Comparison of ENCODE assay signal across 38 mouse cellular contexts in the genomic region with DNA sequence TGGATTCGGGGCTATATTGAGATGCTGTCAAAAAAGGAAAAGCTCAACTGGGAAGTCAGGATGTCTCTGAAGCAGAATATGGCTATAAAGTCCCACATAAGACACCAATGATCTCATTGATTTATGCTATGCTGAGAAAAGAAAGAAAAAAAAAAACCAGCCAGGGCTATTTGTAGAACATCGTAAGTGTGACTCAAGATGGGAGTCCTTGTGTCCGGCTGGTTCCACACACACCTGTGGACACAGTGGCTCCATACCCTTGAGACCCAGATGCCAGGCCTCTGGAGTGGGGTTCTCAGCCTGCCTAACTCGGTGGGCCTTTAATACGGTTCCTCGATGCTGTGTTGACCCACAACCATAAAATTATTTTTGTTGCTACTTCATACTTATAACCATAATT. TPM values are rescaled to one million over a fixed set of nuclear protein-coding genes. Genes with fewer than 3 reads are reported as not detected.
"Had no signal": no experiment of that assay in that cellular context is flagged by ENCODE, and none has a peak within 500 bp of the region (broad histone marks: within the 10 kb centered on the region; RNA-seq: fewer than 3 reads in every experiment).

No protein-coding gene starts in this region.

- H3K27ac ChIP-seq: left cerebral cortex, adult 2 months; limb, embryonic 10.5 days; limb, embryonic 12.5 days; limb, embryonic 13.5 days; limb, embryonic 15.5 days; liver, embryonic 12.5 days; liver, embryonic 13.5 days; liver, embryonic 14.5 days; liver, embryonic 15.5 days; lung, embryonic 15.5 days; macrophage; midbrain, embryonic 10.5 days; midbrain, embryonic 12.5 days; midbrain, embryonic 13.5 days; midbrain, embryonic 15.5 days had no signal

- H3K4me2 ChIP-seq: limb, embryonic 12.5 days; limb, embryonic 13.5 days; limb, embryonic 15.5 days; liver, embryonic 11.5 days; liver, embryonic 12.5 days; liver, embryonic 13.5 days; liver, embryonic 15.5 days; lung, embryonic 14.5 days; lung, embryonic 15.5 days; midbrain, embryonic 11.5 days; midbrain, embryonic 12.5 days; midbrain, embryonic 13.5 days; midbrain, embryonic 15.5 days had no signal

- H3K4me1 ChIP-seq: liver, embryonic 12.5 days; liver, embryonic 15.5 days had no signal

- H3K9ac ChIP-seq: limb, embryonic 12.5 days; limb, embryonic 13.5 days; limb, embryonic 15.5 days; liver, embryonic 12.5 days; liver, embryonic 13.5 days; liver, embryonic 14.5 days; liver, embryonic 15.5 days; liver, postnatal 0 days; lung, embryonic 14.5 days; lung, embryonic 15.5 days; midbrain, embryonic 12.5 days; midbrain, embryonic 13.5 days; midbrain, embryonic 15.5 days had no signal

- DNase-seq: left cerebral cortex, postnatal 4 days; liver; liver, embryonic 13.5 days; liver, postnatal 0 days; lung, adult 18-20 months; lung, adult 2 months; lung, embryonic 14.5 days; lung, postnatal 10 days; lung, postnatal 14 days; lung, postnatal 36 days; lung, postnatal 4 days; midbrain, embryonic 14.5 days had no signal

- H3K9me3 ChIP-seq: limb, embryonic 10.5 days; limb, embryonic 12.5 days; limb, embryonic 13.5 days; limb, embryonic 15.5 days; liver, embryonic 12.5 days; liver, embryonic 13.5 days; liver, embryonic 15.5 days; lung, embryonic 15.5 days; megakaryocyte, embryonic 14.5 days; midbrain, embryonic 10.5 days; midbrain, embryonic 12.5 days; midbrain, embryonic 13.5 days; midbrain, embryonic 15.5 days had no signal

- H3K36me3 ChIP-seq: limb, embryonic 10.5 days; limb, embryonic 12.5 days; limb, embryonic 13.5 days; limb, embryonic 15.5 days; liver, embryonic 12.5 days; liver, embryonic 13.5 days; liver, embryonic 15.5 days; lung, embryonic 15.5 days; midbrain, embryonic 10.5 days; midbrain, embryonic 12.5 days; midbrain, embryonic 13.5 days; midbrain, embryonic 15.5 days had no signal

- H3K27me3 ChIP-seq: limb, embryonic 12.5 days; limb, embryonic 13.5 days; limb, embryonic 15.5 days; midbrain, embryonic 12.5 days; midbrain, embryonic 15.5 days had no signal

- H3K4me3 ChIP-seq: left cerebral cortex, adult 2 months; limb, embryonic 10.5 days; limb, embryonic 12.5 days; limb, embryonic 13.5 days; limb, embryonic 15.5 days; liver, embryonic 12.5 days; liver, embryonic 13.5 days; liver, embryonic 15.5 days; lung, embryonic 15.5 days; megakaryocyte, embryonic 14.5 days; midbrain, embryonic 10.5 days; midbrain, embryonic 12.5 days; midbrain, embryonic 13.5 days; midbrain, embryonic 15.5 days; myocyte had no signal

RNA-seq across cellular contexts. Expression of gene Cfap74, which starts 3.1 kb away (rescaled TPM):
- total RNA-seq: megakaryocyte-erythroid progenitor cell, adult 5-6 weeks had no signal

RNA-seq across cellular contexts. Expression of gene Gabrd, which starts 14.2 kb away (rescaled TPM):
- total RNA-seq: megakaryocyte progenitor cell, adult 5-6 weeks had no signal
- polyA plus RNA-seq: limb, embryonic 10.5 days; liver, embryonic 11.5 days; liver, embryonic 12.5 days; liver, embryonic 13.5 days; liver, embryonic 14.5 days; liver, embryonic 15.5 days; liver, embryonic 16.5 days; lung, embryonic 14.5 days; midbrain, embryonic 10.5 days; midbrain, embryonic 11.5 days; midbrain, embryonic 12.5 days; midbrain, embryonic 14.5 days had no signal

RNA-seq across cellular contexts. Expression of gene Prkcz, which starts 51.0 kb away (rescaled TPM):
- total RNA-seq: megakaryocyte progenitor cell, adult 5-6 weeks; megakaryocyte-erythroid progenitor cell, adult 5-6 weeks; monocyte, adult 5-6 weeks had no signal
- polyA plus RNA-seq: macrophage had no signal

RNA-seq across cellular contexts. Expression of gene Tmem52, which starts 56.8 kb away (rescaled TPM):
- total RNA-seq: left cerebral cortex, postnatal 4 days; liver, adult 2 months; megakaryocyte, adult 5-6 weeks; megakaryocyte-erythroid progenitor cell, adult 5-6 weeks; monocyte, adult 5-6 weeks had no signal
- polyA plus RNA-seq: limb, embryonic 10.5 days; limb, embryonic 11.5 days; limb, embryonic 12.5 days; limb, embryonic 13.5 days; liver, adult 2 months; liver, embryonic 11.5 days; liver, embryonic 12.5 days; liver, embryonic 13.5 days; liver, embryonic 14.5 days; lung, embryonic 14.5 days; macrophage; midbrain, embryonic 11.5 days; midbrain, embryonic 13.5 days; midbrain, embryonic 16.5 days; myocyte had no signal
